Mouse (Mus musculus) midbrain, embryonic 12.5 days (tissue): ENCODE measurements around the gene Yes1. TPM values are rescaled to one million over a fixed set of nuclear protein-coding genes. Genes with fewer than 3 reads are reported as not detected.
"Not testable (repeated sequence)": the region's sequence is repeated elsewhere in the genome, so short reads cannot be mapped to it uniquely, and the experiment has no call there.

Experiments
- ATAC-seq: fragments of 200-750 bp; cut with Nextera tagmentation; 2 replicates; pipeline ENCODE4 v1.8.0; 2017; ENCODE audit warnings: low read depth, moderate TSS enrichment, moderate library complexity; ENCODE audit not compliant: low FRiP score
- H3K27ac ChIP-seq: fragments of 300-500 bp; sonication (generic); replicated peaks from 2 replicates; pipeline ENCODE4 v1.5.1; 2016; ENCODE audit warnings: mild to moderate bottlenecking
- H3K27me3 ChIP-seq: fragments of 300-500 bp; sonication (generic); 2 replicates; pipeline ENCODE4 v1.6.1; 2016; ENCODE audit warnings: mild to moderate bottlenecking
- H3K36me3 ChIP-seq: fragments of 300-500 bp; sonication (generic); 2 replicates; pipeline ENCODE4 v1.6.1; 2016
- H3K4me1 ChIP-seq: fragments of 300-500 bp; sonication (generic); 2 replicates; pipeline ENCODE4 v1.6.1; 2016
- H3K4me2 ChIP-seq: fragments of 300-500 bp; sonication (generic); replicated peaks from 2 replicates; pipeline ENCODE4 v1.6.1; 2016; ENCODE audit warnings: mild to moderate bottlenecking, moderate library complexity
- H3K4me3 ChIP-seq: fragments of 300-500 bp; sonication (generic); 2 replicates; pipeline ENCODE4 v1.5.1; 2016; ENCODE audit warnings: mild to moderate bottlenecking
- H3K9ac ChIP-seq: fragments of 300-500 bp; sonication (generic); replicated peaks from 2 replicates; pipeline ENCODE4 v1.6.1; 2016; ENCODE audit warnings: mild to moderate bottlenecking, moderate library complexity
- H3K9me3 ChIP-seq: fragments of 300-500 bp; sonication (generic); 2 replicates; pipeline ENCODE4 v1.6.1; 2016; ENCODE audit warnings: mild to moderate bottlenecking
- WGBS: fragments of 180-500 bp; shearing (Covaris S2); methylation state at CpG from one replicate; pipeline ENCODE4 v1.1.7; 2016; 5-methylcytosine and 5-hydroxymethylcytosine counted together
- polyA plus RNA-seq: library from polyadenylated mRNA; unstranded; fragments of >200 nt; fragmentation: Nextera tagmentation; extraction: Ambion mirVana; gene quantifications from 2 replicates; pipeline ENCODE4 v1.2.1, GENCODE M21; 2016

The Yes1 gene
- polyA plus RNA-seq, 1 experiment from 2014 or later: 32.3 TPM

GRCm38 (mm10) chr5:32728851-32729250 lies 117.9 kb downstream of the Yes1 start:
- WGBS: 90% methylated on average over 8 of the region's 8 CpGs
- Histone ChIP-seq H3K4me2 (no peak overlapping the region), H3K4me3 (no peak overlapping the region), H3K9me3 (no peaks in the 10 kb centered on the region), H3K4me1 (no peaks in the 10 kb centered on the region), H3K27me3 (no peaks in the 10 kb centered on the region), H3K27ac (no peak overlapping the region), H3K36me3 (peaks cover 8% of the 10 kb centered on the region; the same call in 1 of the 2 replicates), H3K9ac (no peak overlapping the region)
- ATAC-seq: no peak

- H3K9me3 ChIP-seq, H3K4me1 ChIP-seq, H3K27ac ChIP-seq, H3K4me2 ChIP-seq, H3K27me3 ChIP-seq, H3K9ac ChIP-seq, H3K4me3 ChIP-seq: not testable (repeated sequence)
- ATAC-seq: peak; percentile 56; the same call in 1 of the 2 replicates
- 93% methylated on average over 6 of the region's 6 CpGs for WGBS
- peaks cover 24% of the 10 kb centered on the region for H3K36me3 ChIP-seq
Measured at GRCm38 (mm10) chr5:32733892-32734291, 122.9 kb downstream of the Yes1 start.

GRCm38 (mm10) chr5:32735779-32736178 lies 124.8 kb downstream of the Yes1 start:
- Histone ChIP-seq H3K27me3 (no peaks in the 10 kb centered on the region), H3K4me2 (no peak overlapping the region), H3K9ac (no peak overlapping the region), H3K27ac (no peak overlapping the region), H3K4me1 (no peaks in the 10 kb centered on the region), H3K36me3 (peaks cover 21% of the 10 kb centered on the region), H3K4me3 (no peak overlapping the region), H3K9me3 (0 out of 2 replicates have a peak, but pooled peaks cover 3% of the 10 kb centered on the region)
- ATAC-seq: no peak
- 96% methylated on average over 6 of the region's 6 CpGs for WGBS

Other genes with a start within 250 kb of the Yes1 start
- gene Ppp1cb, start 152.3 kb upstream of the Yes1 start, polyA plus RNA-seq: 209 and 222 TPM in 2 replicates
- 74.8 and 77.6 TPM in 2 replicates for gene Pisd, start 174.5 kb downstream of the Yes1 start, polyA plus RNA-seq
- not detected in 2 replicates for gene Gm20671, start 215.9 kb downstream of the Yes1 start, polyA plus RNA-seq
- gene Prr14l, start 243.1 kb downstream of the Yes1 start, polyA plus RNA-seq: 19.7 and 21.9 TPM in 2 replicates